Mouse (Mus musculus): ENCODE measurements around the gene Gcfc2. TPM values are rescaled to one million over a fixed set of nuclear protein-coding genes. Genes with fewer than 3 reads are reported as not detected.

The Gcfc2 gene
- total RNA-seq, 2 experiments from 2014 or later: 2.0 to 2.1 TPM

DNA sequence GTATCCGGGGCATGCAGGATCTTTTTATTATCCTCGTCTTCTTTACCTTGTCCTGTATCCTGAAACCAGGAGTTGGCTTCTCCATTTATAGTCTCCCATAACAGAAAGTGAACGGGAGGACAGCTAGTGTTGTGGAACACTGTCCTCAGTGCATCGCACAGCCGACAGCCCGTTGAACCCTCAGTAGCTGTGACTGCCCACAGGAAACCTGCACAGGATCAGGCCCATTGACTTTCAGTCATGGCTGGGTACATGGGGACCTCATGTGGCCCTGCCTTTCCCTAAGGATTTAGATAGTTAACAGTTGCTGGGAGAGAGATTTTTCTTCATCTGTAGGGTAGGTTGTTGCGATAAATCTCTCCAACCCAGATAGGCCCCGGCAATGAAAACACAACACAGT, 49.1 kb downstream of the Gcfc2 start:
- DNase-seq: no peak
- intact Hi-C loops (cut with DNase I): no loop called here

DNA sequence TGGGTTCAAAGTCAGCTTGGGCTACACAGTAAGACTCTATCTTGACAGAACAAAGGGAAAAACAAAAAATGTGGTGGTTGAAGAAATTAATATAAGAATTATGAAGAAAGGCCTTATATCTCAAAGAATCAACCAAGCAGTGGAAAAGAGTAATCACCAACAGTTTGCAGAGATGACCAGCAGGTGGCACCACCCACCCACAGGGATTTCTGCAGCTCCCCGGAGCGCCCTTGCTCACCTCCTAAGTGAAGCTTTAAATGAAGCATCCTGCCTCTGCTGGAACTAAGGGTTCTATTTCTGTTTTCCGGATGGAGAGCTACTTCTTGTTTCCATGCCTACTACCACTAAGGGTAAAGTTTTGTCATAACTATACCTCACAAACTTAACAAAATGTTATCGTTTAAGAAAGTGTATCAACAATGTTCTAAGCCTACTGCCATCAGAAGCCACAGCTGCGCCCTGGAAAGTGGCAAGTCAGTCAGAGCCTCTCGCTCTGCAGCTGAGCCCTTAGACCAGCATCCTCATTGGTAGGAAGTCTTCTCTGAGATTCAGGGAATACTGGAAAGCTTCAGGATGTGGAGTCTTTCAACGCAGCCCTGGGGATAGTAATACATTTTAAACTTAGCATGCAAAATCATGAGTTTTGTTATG, 52.6 kb downstream of the Gcfc2 start:
- DNase-seq: peak; percentile 45 to 48
- intact Hi-C loops (cut with DNase I): no loop called here

DNA sequence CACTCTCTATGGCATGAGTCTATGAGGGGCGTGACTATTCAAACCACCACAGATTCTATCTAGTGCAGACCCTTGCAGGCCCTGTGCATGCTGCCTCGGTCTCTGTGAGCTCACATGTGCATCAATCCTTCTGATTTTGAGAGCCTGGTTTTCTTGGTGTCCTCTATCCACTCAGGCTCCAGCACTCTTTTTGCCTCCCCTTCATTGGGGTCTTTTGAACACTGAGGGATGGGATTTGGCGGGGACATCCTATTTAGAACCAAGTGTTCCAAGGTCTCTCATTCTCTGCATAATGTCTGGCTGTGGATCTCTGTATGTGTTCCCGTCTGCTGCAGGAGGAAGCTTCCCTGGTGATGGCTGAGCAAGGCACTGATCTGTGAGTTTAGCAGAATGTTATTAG, 55.8 kb downstream of the Gcfc2 start:
- intact Hi-C loops (cut with DNase I): no loop called here
- no peak for DNase-seq

DNA sequence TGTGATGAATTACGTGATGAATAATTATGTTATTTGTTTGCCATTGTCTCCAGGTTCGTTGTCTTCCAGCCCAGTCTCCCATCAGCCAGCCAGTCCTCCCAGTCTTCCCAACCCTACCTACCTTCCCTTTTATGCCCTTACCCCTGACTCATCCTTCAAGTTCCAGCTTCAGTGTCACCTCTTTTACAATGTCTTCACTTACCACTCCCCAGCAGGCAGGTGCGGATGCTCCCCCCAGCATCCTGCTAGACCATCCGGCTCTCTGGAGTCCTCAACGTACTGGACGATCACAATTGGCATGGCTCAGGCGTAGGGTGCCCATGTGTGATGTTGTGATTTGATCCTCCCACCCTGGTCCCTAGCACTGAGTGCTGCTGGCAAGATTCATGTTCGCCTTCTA, 62.7 kb downstream of the Gcfc2 start:
- no peak for DNase-seq

DNA sequence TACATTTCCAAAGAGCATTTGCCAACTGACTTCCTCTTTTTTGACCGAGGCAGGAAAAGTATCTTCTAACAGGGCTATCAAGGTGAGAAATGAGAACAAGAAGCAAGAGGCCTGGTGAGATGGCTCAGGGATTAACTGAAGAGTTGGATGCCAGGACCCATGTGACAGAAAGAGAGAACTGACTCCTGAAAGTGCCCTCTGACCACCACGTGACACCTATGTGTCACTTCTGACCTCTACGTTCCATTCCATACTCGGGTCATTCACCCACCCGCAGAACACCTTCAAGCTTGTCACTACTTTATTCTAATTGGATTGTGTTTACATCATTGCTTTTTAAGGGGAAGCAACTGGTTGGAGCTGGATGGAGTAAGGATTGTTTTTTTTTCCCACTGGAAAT, 63.1 kb downstream of the Gcfc2 start:
- no peak for DNase-seq
- intact Hi-C loops (cut with DNase I): loop anchor here (2.0 to 5.0 kb wide), 3 partner anchors 54 to 716 kb away; partner anchors contain the start of gene Eva1a

More for the DNA sequence above, 62.7 kb downstream of the Gcfc2 start:
- intact Hi-C loops (cut with DNase I): loop anchor here (2.0 to 5.0 kb wide), 3 partner anchors 55 to 716 kb away; partner anchors contain the start of gene Eva1a

DNA sequence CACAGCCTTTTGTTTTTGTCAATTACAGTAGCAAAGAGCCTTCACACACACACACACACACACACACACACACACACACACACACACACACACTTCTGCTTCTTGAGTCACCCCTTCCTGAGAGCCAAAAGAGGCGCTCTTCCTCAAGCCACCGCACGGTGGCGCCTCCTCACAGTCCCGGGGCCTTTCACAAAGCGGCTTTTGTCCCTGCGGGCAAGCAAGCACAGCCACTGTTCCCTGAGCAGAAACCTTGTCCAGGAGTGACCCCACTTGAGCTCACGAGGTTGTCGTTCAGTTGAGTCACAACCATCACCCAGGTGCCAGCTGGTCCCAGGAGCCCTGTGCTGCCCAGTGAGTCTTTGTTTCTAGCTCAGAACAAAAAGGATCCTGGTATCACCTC, 63.5 kb downstream of the Gcfc2 start:
- intact Hi-C loops (cut with DNase I): loop anchor here (2.0 to 5.0 kb wide), 3 partner anchors 54 to 715 kb away; partner anchors contain the start of gene Eva1a
- peak; percentile 63 to 68 for DNase-seq

DNA sequence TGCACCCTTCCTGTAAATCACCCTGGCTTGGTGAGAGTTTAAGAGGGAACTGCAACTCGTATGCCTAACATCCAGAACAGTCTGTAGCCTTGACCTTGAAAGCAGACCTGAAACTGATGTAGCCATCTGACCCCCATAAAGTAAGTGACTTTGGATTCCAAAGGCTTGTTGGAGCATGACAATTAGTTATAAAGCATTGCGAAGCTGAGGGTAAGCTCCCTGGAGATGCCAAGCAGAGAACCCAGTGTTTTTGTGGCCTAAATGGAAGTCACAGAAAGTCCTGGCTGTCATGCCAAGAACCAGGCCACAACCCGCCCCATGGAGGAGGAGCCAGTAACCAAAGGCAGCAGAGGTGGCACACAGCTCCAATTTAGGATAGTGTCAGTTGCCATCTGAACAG, 64.1 kb downstream of the Gcfc2 start:
- intact Hi-C loops (cut with DNase I): loop anchor here (2.0 to 5.0 kb wide), 3 partner anchors 53 to 715 kb away; partner anchors contain the start of gene Eva1a
- no peak for DNase-seq

DNA sequence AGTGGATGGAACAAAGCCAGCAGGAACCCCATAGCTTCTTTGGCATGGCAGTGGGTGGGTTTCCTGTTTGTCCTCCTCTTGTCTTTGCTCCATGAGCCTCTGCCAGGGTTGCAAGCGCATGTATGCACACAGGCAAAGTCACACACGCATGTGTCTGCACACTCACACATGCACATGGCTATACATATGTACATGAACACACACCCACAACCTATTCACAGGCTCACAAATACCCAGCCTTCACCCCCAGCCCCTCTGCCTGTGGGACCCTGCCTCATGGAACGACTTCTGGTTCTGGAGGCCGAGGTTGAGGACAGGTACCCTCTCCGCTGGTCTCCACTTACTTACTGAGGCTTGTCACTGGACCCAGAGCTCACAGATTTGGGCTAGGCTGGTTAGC, 64.9 kb downstream of the Gcfc2 start:
- DNase-seq: no peak
- intact Hi-C loops (cut with DNase I): loop anchor here (5.0 kb wide), 1 partner anchor 714 kb away; no protein-coding TSS in a partner anchor

DNA sequence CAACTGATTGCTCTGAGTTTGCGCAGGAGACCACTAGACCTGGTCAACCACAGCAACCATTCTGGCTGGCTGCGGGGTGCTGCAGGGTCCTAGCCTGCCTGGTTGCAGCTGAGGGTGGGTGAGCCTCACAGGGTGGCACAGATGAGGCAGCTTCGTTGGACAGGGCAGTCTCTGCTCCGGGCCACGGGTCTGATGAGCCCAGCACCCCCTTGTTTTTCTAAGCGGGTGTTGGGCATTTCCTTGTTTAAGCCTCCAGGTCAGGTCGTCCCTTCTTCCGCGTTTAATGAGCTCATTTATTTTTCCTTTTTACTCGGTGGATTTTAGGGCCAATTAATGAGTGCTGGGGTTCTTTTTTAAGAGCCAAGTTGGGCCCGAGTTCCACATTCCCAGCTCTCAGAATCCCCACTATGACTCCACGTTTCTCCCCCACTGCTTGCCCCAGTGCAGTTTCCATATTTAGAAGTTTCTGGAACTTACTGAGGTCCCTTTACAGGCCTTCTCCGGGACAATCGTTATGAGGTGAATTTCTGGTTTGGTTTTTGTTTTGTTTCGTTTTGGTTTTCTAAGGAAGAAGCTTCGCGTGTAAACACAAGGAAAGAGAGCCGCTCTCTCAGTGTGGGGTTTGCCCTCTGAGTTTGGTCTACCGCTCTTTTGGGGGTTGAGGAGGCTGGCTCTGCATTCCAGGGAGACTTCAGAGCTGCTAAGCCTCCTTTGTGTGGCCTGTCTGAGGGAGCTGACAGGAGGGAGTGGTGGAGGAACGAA, 66.8 kb downstream of the Gcfc2 start:
- no peak for DNase-seq
- intact Hi-C loops (cut with DNase I): no loop called here

Small RNA genes lying within 50 kb of the gene (microRNA-seq; reads per million reads assigned to microRNA genes)
- gene Mir468 (0 reads per million in 2 experiments), gene Mir7232 (0 reads per million in 2 experiments)

Other genes with a start within 250 kb of the Gcfc2 start
- gene Mrpl19, start 42.3 kb downstream of the Gcfc2 start, total RNA-seq (2021): 10 to 100 TPM; 16.1 to 19.7 TPM
- under 1 TPM; 0.64 to 0.67 TPM for gene Eva1a, start 117.4 kb downstream of the Gcfc2 start, total RNA-seq (2021)

Measured in gastrocnemius, postnatal 36 days (tissue).